Mouse (Mus musculus) kidney, postnatal 36 days (tissue): ENCODE measurements around the gene Pold1.
A peak's percentile ranks its signal among the peaks of the same experiment; 100 is the strongest.

Experiments
- DNase-seq, 2 experiments: peaks; one replicate each; pipeline ENCODE4 v3.0.0; 2021 to 2022; ENCODE audit warnings: mixed read lengths in 2 of 2

Pold1 gene

GRCm38 (mm10) chr7:44523056-44523455 is 25.6 kb downstream of the Pold1 start:
- DNase-seq = no peak

- peak; percentile 55 to 84 for DNase-seq
Measured at GRCm38 (mm10) chr7:44521710-44522109, 26.9 kb downstream of the Pold1 start.

GRCm38 (mm10) chr7:44520990-44521389 is 27.7 kb downstream of the Pold1 start:
- DNase-seq = no peak

- DNase-seq = no peak
Measured at GRCm38 (mm10) chr7:44519240-44519913, 29.3 kb downstream of the Pold1 start.

- no peak for DNase-seq
Measured at GRCm38 (mm10) chr7:44507491-44507890, 41.2 kb downstream of the Pold1 start.

- DNase-seq = peak; percentile 55 to 86
Measured at GRCm38 (mm10) chr7:44501563-44502115, 47.0 kb downstream of the Pold1 start.

- DNase-seq = no peak
Measured at GRCm38 (mm10) chr7:44500046-44500445, 48.6 kb downstream of the Pold1 start.

- DNase-seq = no peak
Measured at GRCm38 (mm10) chr7:44498922-44499321, 49.7 kb downstream of the Pold1 start.

- no peak for DNase-seq
Measured at GRCm38 (mm10) chr7:44497361-44498055, 51.1 kb downstream of the Pold1 start.

- no peak for DNase-seq
Measured at GRCm38 (mm10) chr7:44496771-44497109, 51.9 kb downstream of the Pold1 start.

GRCm38 (mm10) chr7:44495992-44496770 is 52.5 kb downstream of the Pold1 start, which contains the start of the genes Emc10 and Fam71e1:
Emc10 (minus strand) TSS chr7:44496529.
Fam71e1 (plus strand) TSS chr7:44496581.
- peak; percentile 98 to 99 for DNase-seq

- no peak for DNase-seq
Measured at GRCm38 (mm10) chr7:44495086-44495485, 53.6 kb downstream of the Pold1 start.

- DNase-seq = no peak
Measured at GRCm38 (mm10) chr7:44494681-44495080, 54.0 kb downstream of the Pold1 start.

- DNase-seq = no peak
Measured at GRCm38 (mm10) chr7:44492166-44492826, 56.4 kb downstream of the Pold1 start.

- DNase-seq = no peak
Measured at GRCm38 (mm10) chr7:44491391-44491790, 57.3 kb downstream of the Pold1 start.

GRCm38 (mm10) chr7:44490281-44490680 is 58.4 kb downstream of the Pold1 start:
- DNase-seq = no peak

GRCm38 (mm10) chr7:44488545-44488944 is 60.1 kb downstream of the Pold1 start:
- no peak for DNase-seq

GRCm38 (mm10) chr7:44487936-44488335 is 60.7 kb downstream of the Pold1 start:
- no peak for DNase-seq

GRCm38 (mm10) chr7:44486927-44487575 is 61.6 kb downstream of the Pold1 start:
- DNase-seq = no peak

GRCm38 (mm10) chr7:44485572-44486195 is 63.0 kb downstream of the Pold1 start:
- no peak for DNase-seq

- DNase-seq = peak; percentile 70 to 85
Measured at GRCm38 (mm10) chr7:44484841-44485571, 63.6 kb downstream of the Pold1 start.
